In the genomic region with DNA sequence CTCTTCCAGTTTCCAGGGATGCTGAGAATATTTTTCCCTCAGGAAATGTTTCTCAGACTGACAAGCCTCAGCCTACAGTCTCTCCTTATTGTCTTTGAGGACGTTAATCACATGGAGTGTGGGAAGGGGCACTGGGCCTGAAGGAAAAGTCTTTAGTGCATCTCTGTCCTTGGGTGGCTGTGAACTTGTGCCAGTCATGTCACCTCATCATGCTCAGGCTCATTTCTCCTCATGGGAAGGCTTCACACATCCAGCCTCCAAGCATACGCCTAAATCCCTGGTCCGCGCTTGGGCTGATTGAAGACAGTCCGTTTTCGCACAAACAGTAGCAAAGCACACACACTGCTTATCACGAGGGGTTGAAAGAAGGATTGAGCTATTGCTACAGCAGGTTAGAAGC, we compare ENCODE assay signal across 22 mouse cellular contexts.
A peak's percentile ranks its signal among the peaks of the same experiment; 100 is the strongest.
DNase-seq lines count a peak whose midpoint lies in the region; ATAC-seq and TF ChIP-seq lines count a peak whose summit lies in the region.
"Had no signal": no experiment of that assay in that cellular context is flagged by ENCODE, and none has a peak within 500 bp of the region (broad histone marks: within the 10 kb centered on the region; RNA-seq: fewer than 3 reads in every experiment).

No protein-coding gene starts in this region.

- no peak for DNase-seq in layer of hippocampus, adult 2 months (ENCODE audit: low spot score in 2 of 2)
- no peak for DNase-seq in layer of hippocampus, postnatal 14 days (ENCODE audit: low spot score in 2 of 2)
- DNase-seq in midbrain, embryonic 11.5 days (ENCODE audit: low spot score, missing footprints), result peak; percentile 85
- DNase-seq in midbrain, embryonic 14.5 days, result no peak
- DNase-seq: adrenal gland, adult 2 months; adrenal gland, postnatal 10 days; adrenal gland, postnatal 25 days; cerebellum, adult 11 months; cerebellum, adult 18-20 months; cerebellum, adult 9-10 months; cerebellum, postnatal 14 days; cerebellum, postnatal 36 days; embryo, embryonic 11 days had no signal

- ATAC-seq in midbrain, embryonic 11.5 days (ENCODE audit: low FRiP score), result no peak
- ATAC-seq in midbrain, embryonic 14.5 days (ENCODE audit: low FRiP score, low TSS enrichment), result no peak
- peak; percentile 64; the same call in 1 of the 2 replicates for ATAC-seq in midbrain, embryonic 16.5 days
- ATAC-seq in midbrain, embryonic 13.5 days, result no peak
- ATAC-seq: forebrain, embryonic 14.5 days; forebrain, embryonic 16.5 days had no signal

- no peaks in the 10 kb centered on the region for H3K27me3 ChIP-seq in midbrain, embryonic 11.5 days (ENCODE audit: control insufficient read depth, insufficient read depth, low read length)
- no peaks in the 10 kb centered on the region for H3K27me3 ChIP-seq in midbrain, embryonic 14.5 days (ENCODE audit: control insufficient read depth, insufficient read depth, low read length)
- H3K27me3 ChIP-seq in midbrain, embryonic 16.5 days (ENCODE audit: control insufficient read depth, insufficient read depth, low read depth, low read length), result no peaks in the 10 kb centered on the region
- H3K27me3 ChIP-seq in midbrain, embryonic 13.5 days, result no peaks in the 10 kb centered on the region
- H3K27me3 ChIP-seq: embryonic facial prominence, embryonic 13.5 days; embryonic facial prominence, embryonic 15.5 days; forebrain, embryonic 12.5 days had no signal

- WGBS in midbrain, embryonic 11.5 days, result 89% methylated on average over 7 of the region's 7 CpGs
- 78% methylated on average over 7 of the region's 7 CpGs for WGBS in midbrain, embryonic 14.5 days
- 77% methylated on average over 7 of the region's 7 CpGs for WGBS in midbrain, embryonic 16.5 days
- 81% methylated on average over 7 of the region's 7 CpGs for WGBS in midbrain, embryonic 13.5 days

- no peak overlapping the region for H3K4me3 ChIP-seq in layer of hippocampus, adult 2 months
- no peak overlapping the region for H3K4me3 ChIP-seq in midbrain, embryonic 11.5 days (ENCODE audit: low read depth, low read length)
- no peak overlapping the region for H3K4me3 ChIP-seq in midbrain, embryonic 14.5 days (replicated peaks; ENCODE audit: low read depth, low read length)
- no peak overlapping the region for H3K4me3 ChIP-seq in midbrain, embryonic 16.5 days (ENCODE audit: low read depth, low read length)
- H3K4me3 ChIP-seq in midbrain, embryonic 13.5 days (replicated peaks), result no peak overlapping the region
- H3K4me3 ChIP-seq: embryonic facial prominence, embryonic 13.5 days; embryonic facial prominence, embryonic 15.5 days; erythroblast, embryonic 14.5 days; forebrain, embryonic 10.5 days; forebrain, embryonic 12.5 days had no signal

- H3K4me1 ChIP-seq in midbrain, embryonic 11.5 days (ENCODE audit: control insufficient read depth, insufficient read depth, low read length), result no peaks in the 10 kb centered on the region
- H3K4me1 ChIP-seq in midbrain, embryonic 14.5 days (ENCODE audit: control insufficient read depth, insufficient read depth, low read length), result no peaks in the 10 kb centered on the region
- no peaks in the 10 kb centered on the region for H3K4me1 ChIP-seq in midbrain, embryonic 16.5 days (ENCODE audit: control insufficient read depth, insufficient read depth, low read length)
- peaks cover 6% of the 10 kb centered on the region; the same call in 1 of the 2 replicates for H3K4me1 ChIP-seq in midbrain, embryonic 13.5 days (replicated peaks)
- H3K4me1 ChIP-seq: embryonic facial prominence, embryonic 13.5 days; embryonic facial prominence, embryonic 15.5 days; forebrain, embryonic 10.5 days; forebrain, embryonic 12.5 days had no signal

- H3K9ac ChIP-seq in midbrain, embryonic 11.5 days (ENCODE audit: low read length), result no peak overlapping the region
- no peak overlapping the region for H3K9ac ChIP-seq in midbrain, embryonic 14.5 days (replicated peaks; ENCODE audit: low read length)
- H3K9ac ChIP-seq in midbrain, embryonic 16.5 days (ENCODE audit: low read depth, low read length), result no peak overlapping the region
- H3K9ac ChIP-seq in midbrain, embryonic 13.5 days (replicated peaks), result no peak overlapping the region
- H3K9ac ChIP-seq: embryonic facial prominence, embryonic 13.5 days; embryonic facial prominence, embryonic 15.5 days; forebrain, embryonic 12.5 days had no signal

- H3K27ac ChIP-seq in layer of hippocampus, adult 2 months, result peak overlapping the region; percentile 76; the same call in 1 of the 2 replicates
- H3K27ac ChIP-seq in midbrain, embryonic 11.5 days (ENCODE audit: low read depth, low read length), result no peak overlapping the region
- no peak overlapping the region for H3K27ac ChIP-seq in midbrain, embryonic 14.5 days (replicated peaks; ENCODE audit: low read depth, low read length)
- H3K27ac ChIP-seq in midbrain, embryonic 16.5 days (ENCODE audit: low read length), result no peak overlapping the region
- no peak overlapping the region for H3K27ac ChIP-seq in midbrain, embryonic 13.5 days
- H3K27ac ChIP-seq: embryonic facial prominence, embryonic 13.5 days; embryonic facial prominence, embryonic 15.5 days; forebrain, embryonic 10.5 days; forebrain, embryonic 12.5 days had no signal

- H3K36me3 ChIP-seq in midbrain, embryonic 11.5 days (ENCODE audit: control insufficient read depth, insufficient read depth, low read length), result no peaks in the 10 kb centered on the region
- H3K36me3 ChIP-seq in midbrain, embryonic 14.5 days (ENCODE audit: control insufficient read depth, insufficient read depth, low read length), result no peaks in the 10 kb centered on the region
- no peaks in the 10 kb centered on the region for H3K36me3 ChIP-seq in midbrain, embryonic 16.5 days (ENCODE audit: control insufficient read depth, insufficient read depth, low read length)
- no peaks in the 10 kb centered on the region for H3K36me3 ChIP-seq in midbrain, embryonic 13.5 days
- H3K36me3 ChIP-seq: embryonic facial prominence, embryonic 13.5 days; embryonic facial prominence, embryonic 15.5 days; forebrain, embryonic 10.5 days; forebrain, embryonic 12.5 days had no signal

- no peak for TF ChIP-seq CTCF in layer of hippocampus, adult 2 months (conservative IDR thresholded peaks at IDR 0.05)

- no peaks in the 10 kb centered on the region for H3K9me3 ChIP-seq in midbrain, embryonic 11.5 days (ENCODE audit: control insufficient read depth, low read length)
- H3K9me3 ChIP-seq in midbrain, embryonic 14.5 days (ENCODE audit: control insufficient read depth, low read length), result no peaks in the 10 kb centered on the region
- H3K9me3 ChIP-seq in midbrain, embryonic 16.5 days (replicated peaks; ENCODE audit: control insufficient read depth, low read length, poor library complexity, severe bottlenecking), result no peaks in the 10 kb centered on the region
- no peaks in the 10 kb centered on the region for H3K9me3 ChIP-seq in midbrain, embryonic 13.5 days
- H3K9me3 ChIP-seq: embryonic facial prominence, embryonic 13.5 days; embryonic facial prominence, embryonic 15.5 days; forebrain, embryonic 10.5 days; forebrain, embryonic 12.5 days had no signal

- no peak overlapping the region for H3K4me2 ChIP-seq in midbrain, embryonic 11.5 days
- H3K4me2 ChIP-seq in midbrain, embryonic 14.5 days (ENCODE audit: low read length), result no peak overlapping the region
- no peak overlapping the region for H3K4me2 ChIP-seq in midbrain, embryonic 16.5 days (ENCODE audit: low read length)
- H3K4me2 ChIP-seq in midbrain, embryonic 13.5 days (replicated peaks), result no peak overlapping the region
- H3K4me2 ChIP-seq: embryonic facial prominence, embryonic 13.5 days; embryonic facial prominence, embryonic 15.5 days; forebrain, embryonic 12.5 days had no signal
